Mouse (Mus musculus): ENCODE data around the gene Prkn.

DNA sequence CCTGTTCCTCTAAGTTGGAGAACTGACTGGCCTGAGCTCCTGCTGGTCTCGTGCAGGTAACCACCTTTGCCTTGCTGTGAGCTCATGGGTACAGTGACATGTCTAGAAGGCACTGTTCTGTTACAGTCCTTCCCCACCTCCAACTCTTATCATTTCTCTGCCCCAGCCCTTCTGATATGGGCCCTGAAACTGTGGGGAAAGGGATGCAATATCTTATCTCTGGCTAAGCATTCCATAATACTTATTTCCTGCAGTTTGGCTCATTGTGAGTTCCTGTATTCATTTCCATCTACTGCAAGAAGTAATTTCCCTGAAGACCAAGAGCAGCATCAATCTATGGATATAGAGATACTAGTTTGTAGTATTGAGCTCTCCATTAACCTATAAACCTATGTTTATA is 506.1 kb downstream of the Prkn start:
- TF ChIP-seq ZC3H11A (IDR thresholded peaks at IDR 0.05; ENCODE audit: borderline replicate concordance, low read depth, low read length) (no peak), CHD2 (IDR thresholded peaks at IDR 0.05; ENCODE audit: low read depth, low read length) (no peak), MAFK (IDR thresholded peaks at IDR 0.05; ENCODE audit: insufficient read depth, low read depth, low read length) (no peak)
